Mouse (Mus musculus) left cerebral cortex, postnatal 36 days (tissue): Measurements from ENCODE around the gene Tmcc1. TPM values are rescaled to one million over a fixed set of nuclear protein-coding genes. Genes with fewer than 3 reads are reported as not detected.
"Not testable (repeated sequence)": the region's sequence is repeated elsewhere in the genome, so short reads cannot be mapped to it uniquely, and the experiment has no call there.

ENCODE experiments used
- DNase-seq, 2 experiments: peaks; one replicate each; pipeline ENCODE4 v3.0.0; 2021 to 2022; ENCODE audit warnings: low spot score in 2 of 2, mixed read lengths in 1 of 2
- intact Hi-C: fragments of 180-260 bp; cut with DNase I; formaldehyde crosslinking; loops from one replicate; pipeline ENCODE4 v1.15.1; 2025
- total RNA-seq, 2 experiments: library from RNA; stranded (reverse); gene quantifications; 2 replicates each; pipeline ENCODE4 v1.2.3; 2021

The Tmcc1 gene
- 10 to 100 TPM; 63.0 to 76.8 TPM for total RNA-seq

- peak; percentile 99 to 100 for DNase-seq
- intact Hi-C loops: loop anchor here (5.0 kb wide), 1 partner anchor 56 kb away; no protein-coding TSS in a partner anchor
Measured at GRCm38 (mm10) chr6:116193394-116194393, at the start of gene Tmcc1. Tmcc1 (minus strand) TSS chr6:116193486.

GRCm38 (mm10) chr6:116240371-116240770 lies 47.1 kb upstream of the Tmcc1 start:
- DNase-seq: no peak
- intact Hi-C loops: no loop called here

GRCm38 (mm10) chr6:116238083-116238482 lies 44.8 kb upstream of the Tmcc1 start:
- intact Hi-C loops: no loop called here
- DNase-seq: no peak

- DNase-seq: no peak
- intact Hi-C loops: no loop called here
Measured at GRCm38 (mm10) chr6:116235336-116235735, 42.0 kb upstream of the Tmcc1 start.

GRCm38 (mm10) chr6:116234821-116235220 lies 41.5 kb upstream of the Tmcc1 start:
- DNase-seq, intact Hi-C loops: not testable (repeated sequence)

- DNase-seq: peak; percentile 68 to 75
- intact Hi-C loops: no loop called here
Measured at GRCm38 (mm10) chr6:116228785-116229525, 35.7 kb upstream of the Tmcc1 start.

GRCm38 (mm10) chr6:116227767-116228166 lies 34.5 kb upstream of the Tmcc1 start:
- intact Hi-C loops: no loop called here
- no peak for DNase-seq

GRCm38 (mm10) chr6:116207729-116208534 lies 14.6 kb upstream of the Tmcc1 start, which contains the start of gene Washc2:
Washc2 (plus strand) TSS chr6:116208038.
- intact Hi-C loops: loop anchor here (5.0 kb wide), 1 partner anchor 196 kb away; no protein-coding TSS in a partner anchor
- peak; percentile 94 for DNase-seq

GRCm38 (mm10) chr6:116199682-116200081 lies 6.4 kb upstream of the Tmcc1 start:
- DNase-seq: no peak
- intact Hi-C loops: no loop called here

- DNase-seq: no peak
- intact Hi-C loops: no loop called here
Measured at GRCm38 (mm10) chr6:116198173-116198572, 4.9 kb upstream of the Tmcc1 start.

- intact Hi-C loops: no loop called here
Measured at GRCm38 (mm10) chr6:116195811-116196210, 2.5 kb upstream of the Tmcc1 start.

GRCm38 (mm10) chr6:116192809-116193311 lies 426 bp downstream of the Tmcc1 start:
- intact Hi-C loops: loop anchor here (5.0 kb wide), 1 partner anchor 56 kb away; no protein-coding TSS in a partner anchor
- DNase-seq: peak; percentile 10 to 22

More at GRCm38 (mm10) chr6:116195811-116196210, 2.5 kb upstream of the Tmcc1 start:
- no peak for DNase-seq

GRCm38 (mm10) chr6:116189417-116189816 lies 3.9 kb downstream of the Tmcc1 start:
- intact Hi-C loops: no loop called here
- no peak for DNase-seq

GRCm38 (mm10) chr6:116186485-116186884 lies 6.8 kb downstream of the Tmcc1 start:
- no peak for DNase-seq
- intact Hi-C loops: no loop called here

GRCm38 (mm10) chr6:116183509-116183908 lies 9.8 kb downstream of the Tmcc1 start:
- no peak for DNase-seq
- intact Hi-C loops: no loop called here

- intact Hi-C loops: no loop called here
- DNase-seq: no peak
Measured at GRCm38 (mm10) chr6:116180731-116181130, 12.6 kb downstream of the Tmcc1 start.

GRCm38 (mm10) chr6:116178376-116178775 lies 14.9 kb downstream of the Tmcc1 start:
- intact Hi-C loops: no loop called here
- no peak for DNase-seq

- DNase-seq: peak in 1 of 2 experiments; percentile 22
- intact Hi-C loops: not testable (repeated sequence)
Measured at GRCm38 (mm10) chr6:116173511-116174099, 19.7 kb downstream of the Tmcc1 start.

- DNase-seq: no peak
- intact Hi-C loops: no loop called here
Measured at GRCm38 (mm10) chr6:116166383-116166782, 26.9 kb downstream of the Tmcc1 start.
